Mouse (Mus musculus): Measurements from ENCODE around the gene Arhgap15. TPM values are rescaled to one million over a fixed set of nuclear protein-coding genes. Genes with fewer than 3 reads are reported as not detected.
"Not testable (repeated sequence)": the region's sequence is repeated elsewhere in the genome, so short reads cannot be mapped to it uniquely, and the experiment has no call there.

The Arhgap15 gene
- polyA plus RNA-seq, 1 experiment from 2014 or later = 2.8 TPM

- not testable (repeated sequence) for H3K4me1 ChIP-seq (ENCODE audit: control insufficient read depth, insufficient read depth, low read length); H3K36me3 ChIP-seq (ENCODE audit: control insufficient read depth, insufficient read depth, low read length); ATAC-seq (ENCODE audit: low read depth); H3K9me3 ChIP-seq (ENCODE audit: control insufficient read depth, low read length); DNase-seq (ENCODE audit: low spot score); H3K9ac ChIP-seq (ENCODE audit: low read depth, low read length); H3K27ac ChIP-seq (replicated peaks; ENCODE audit: low read depth, low read length); H3K4me3 ChIP-seq (ENCODE audit: low read depth, low read length); H3K27me3 ChIP-seq (replicated peaks; ENCODE audit: control insufficient read depth, insufficient read depth, low read length); H3K4me2 ChIP-seq (ENCODE audit: low read depth, low read length)
- 89% methylated on average over 4 of the region's 4 CpGs for WGBS
Measured at GRCm38 (mm10) chr2:43735071-43735470, 13.6 kb upstream of the Arhgap15 start.

- no peak overlapping the region for H3K9ac ChIP-seq (ENCODE audit: low read depth, low read length)
- no peaks in the 10 kb centered on the region for H3K9me3 ChIP-seq (ENCODE audit: control insufficient read depth, low read length)
- no peaks in the 10 kb centered on the region for H3K4me1 ChIP-seq (ENCODE audit: control insufficient read depth, insufficient read depth, low read length)
- no peak overlapping the region for H3K27ac ChIP-seq (replicated peaks; ENCODE audit: low read depth, low read length)
- no peak overlapping the region for H3K4me3 ChIP-seq (ENCODE audit: low read depth, low read length)
- H3K4me2 ChIP-seq (ENCODE audit: low read depth, low read length) = no peak overlapping the region
- WGBS = 79% methylated on average over 7 of the region's 7 CpGs
- ATAC-seq (ENCODE audit: low read depth) (no peak), DNase-seq (ENCODE audit: low spot score) (no peak)
- H3K27me3 ChIP-seq (replicated peaks; ENCODE audit: control insufficient read depth, insufficient read depth, low read length) = no peaks in the 10 kb centered on the region
- H3K36me3 ChIP-seq (ENCODE audit: control insufficient read depth, insufficient read depth, low read length) = no peaks in the 10 kb centered on the region
Measured at GRCm38 (mm10) chr2:43737546-43737945, 11.1 kb upstream of the Arhgap15 start.

GRCm38 (mm10) chr2:43738562-43739112 is 10.0 kb upstream of the Arhgap15 start:
- DNase-seq (ENCODE audit: low spot score) (no peak), ATAC-seq (ENCODE audit: low read depth) (no peak)
- no peak overlapping the region for H3K4me2 ChIP-seq (ENCODE audit: low read depth, low read length)
- no peaks in the 10 kb centered on the region for H3K27me3 ChIP-seq (replicated peaks; ENCODE audit: control insufficient read depth, insufficient read depth, low read length)
- no peaks in the 10 kb centered on the region for H3K36me3 ChIP-seq (ENCODE audit: control insufficient read depth, insufficient read depth, low read length)
- no peaks in the 10 kb centered on the region for H3K9me3 ChIP-seq (ENCODE audit: control insufficient read depth, low read length)
- H3K9ac ChIP-seq (ENCODE audit: low read depth, low read length) = no peak overlapping the region
- no peak overlapping the region for H3K4me3 ChIP-seq (ENCODE audit: low read depth, low read length)
- no peaks in the 10 kb centered on the region for H3K4me1 ChIP-seq (ENCODE audit: control insufficient read depth, insufficient read depth, low read length)
- H3K27ac ChIP-seq (replicated peaks; ENCODE audit: low read depth, low read length) = 0 out of 2 replicates have a peak overlapping the region, but pooled peaks have one; percentile 10
- 80% methylated on average over 10 of the region's 10 CpGs for WGBS

- no peaks in the 10 kb centered on the region for H3K36me3 ChIP-seq (ENCODE audit: control insufficient read depth, insufficient read depth, low read length)
- no peaks in the 10 kb centered on the region for H3K9me3 ChIP-seq (ENCODE audit: control insufficient read depth, low read length)
- H3K4me2 ChIP-seq (ENCODE audit: low read depth, low read length) = no peak overlapping the region
- no peak for DNase-seq (ENCODE audit: low spot score)
- no peaks in the 10 kb centered on the region for H3K4me1 ChIP-seq (ENCODE audit: control insufficient read depth, insufficient read depth, low read length)
- 84% methylated on average over 9 of the region's 9 CpGs for WGBS
- no peak overlapping the region for H3K4me3 ChIP-seq (ENCODE audit: low read depth, low read length)
- no peak overlapping the region for H3K27ac ChIP-seq (replicated peaks; ENCODE audit: low read depth, low read length)
- no peak overlapping the region for H3K9ac ChIP-seq (ENCODE audit: low read depth, low read length)
- no peaks in the 10 kb centered on the region for H3K27me3 ChIP-seq (replicated peaks; ENCODE audit: control insufficient read depth, insufficient read depth, low read length)
- no peak for ATAC-seq (ENCODE audit: low read depth)
Measured at GRCm38 (mm10) chr2:43739190-43739818, 9.3 kb upstream of the Arhgap15 start.

- Histone ChIP-seq H3K9me3 (ENCODE audit: control insufficient read depth, low read length) (no peaks in the 10 kb centered on the region), H3K27me3 (replicated peaks; ENCODE audit: control insufficient read depth, insufficient read depth, low read length) (no peaks in the 10 kb centered on the region), H3K4me1 (ENCODE audit: control insufficient read depth, insufficient read depth, low read length) (no peaks in the 10 kb centered on the region), H3K36me3 (ENCODE audit: control insufficient read depth, insufficient read depth, low read length) (no peaks in the 10 kb centered on the region), H3K9ac (ENCODE audit: low read depth, low read length) (no peak overlapping the region), H3K27ac (replicated peaks; ENCODE audit: low read depth, low read length) (no peak overlapping the region), H3K4me3 (ENCODE audit: low read depth, low read length) (no peak overlapping the region), H3K4me2 (ENCODE audit: low read depth, low read length) (no peak overlapping the region)
- WGBS = 78% methylated on average over 3 of the region's 3 CpGs
- DNase-seq (ENCODE audit: low spot score) (no peak), ATAC-seq (ENCODE audit: low read depth) (no peak)
Measured at GRCm38 (mm10) chr2:43749321-43749720, 697 bp downstream of the Arhgap15 start.

- ATAC-seq (ENCODE audit: low read depth) (no peak), DNase-seq (ENCODE audit: low spot score) (no peak)
- Histone ChIP-seq H3K9me3 (ENCODE audit: control insufficient read depth, low read length) (no peaks in the 10 kb centered on the region), H3K9ac (ENCODE audit: low read depth, low read length) (no peak overlapping the region), H3K27me3 (replicated peaks; ENCODE audit: control insufficient read depth, insufficient read depth, low read length) (no peaks in the 10 kb centered on the region), H3K4me2 (ENCODE audit: low read depth, low read length) (no peak overlapping the region), H3K4me1 (ENCODE audit: control insufficient read depth, insufficient read depth, low read length) (no peaks in the 10 kb centered on the region), H3K36me3 (ENCODE audit: control insufficient read depth, insufficient read depth, low read length) (no peaks in the 10 kb centered on the region), H3K27ac (replicated peaks; ENCODE audit: low read depth, low read length) (no peak overlapping the region), H3K4me3 (ENCODE audit: low read depth, low read length) (no peak overlapping the region)
- 97% methylated on average over 3 of the region's 3 CpGs for WGBS
Measured at GRCm38 (mm10) chr2:43755899-43756298, 7.3 kb downstream of the Arhgap15 start.

- H3K27ac ChIP-seq (replicated peaks; ENCODE audit: low read depth, low read length) = no peak overlapping the region
- H3K27me3 ChIP-seq (replicated peaks; ENCODE audit: control insufficient read depth, insufficient read depth, low read length) = no peaks in the 10 kb centered on the region
- no peak overlapping the region for H3K4me3 ChIP-seq (ENCODE audit: low read depth, low read length)
- H3K9me3 ChIP-seq (ENCODE audit: control insufficient read depth, low read length) = no peaks in the 10 kb centered on the region
- H3K36me3 ChIP-seq (ENCODE audit: control insufficient read depth, insufficient read depth, low read length) = no peaks in the 10 kb centered on the region
- ATAC-seq (ENCODE audit: low read depth) (no peak), DNase-seq (ENCODE audit: low spot score) (no peak)
- 65% methylated on average over 2 of the region's 2 CpGs for WGBS
- no peak overlapping the region for H3K9ac ChIP-seq (ENCODE audit: low read depth, low read length)
- H3K4me1 ChIP-seq (ENCODE audit: control insufficient read depth, insufficient read depth, low read length) = no peaks in the 10 kb centered on the region
- H3K4me2 ChIP-seq (ENCODE audit: low read depth, low read length) = no peak overlapping the region
Measured at GRCm38 (mm10) chr2:43756626-43757025, 8.0 kb downstream of the Arhgap15 start.

- H3K27me3 ChIP-seq (replicated peaks; ENCODE audit: control insufficient read depth, insufficient read depth, low read length) = no peaks in the 10 kb centered on the region
- H3K27ac ChIP-seq (replicated peaks; ENCODE audit: low read depth, low read length) = no peak overlapping the region
- H3K4me3 ChIP-seq (ENCODE audit: low read depth, low read length) = no peak overlapping the region
- ATAC-seq (ENCODE audit: low read depth) = no peak
- no peaks in the 10 kb centered on the region for H3K36me3 ChIP-seq (ENCODE audit: control insufficient read depth, insufficient read depth, low read length)
- no peaks in the 10 kb centered on the region for H3K4me1 ChIP-seq (ENCODE audit: control insufficient read depth, insufficient read depth, low read length)
- 84% methylated on average over 3 of the region's 3 CpGs for WGBS
- H3K4me2 ChIP-seq (ENCODE audit: low read depth, low read length) = no peak overlapping the region
- H3K9ac ChIP-seq (ENCODE audit: low read depth, low read length) = no peak overlapping the region
- no peak for DNase-seq (ENCODE audit: low spot score)
- H3K9me3 ChIP-seq (ENCODE audit: control insufficient read depth, low read length) = no peaks in the 10 kb centered on the region
Measured at GRCm38 (mm10) chr2:43761735-43762134, 13.1 kb downstream of the Arhgap15 start.

- H3K27ac ChIP-seq (replicated peaks; ENCODE audit: low read depth, low read length) = no peak overlapping the region
- H3K36me3 ChIP-seq (ENCODE audit: control insufficient read depth, insufficient read depth, low read length) = no peaks in the 10 kb centered on the region
- no peaks in the 10 kb centered on the region for H3K27me3 ChIP-seq (replicated peaks; ENCODE audit: control insufficient read depth, insufficient read depth, low read length)
- no peak for ATAC-seq (ENCODE audit: low read depth)
- no peaks in the 10 kb centered on the region for H3K4me1 ChIP-seq (ENCODE audit: control insufficient read depth, insufficient read depth, low read length)
- no peak overlapping the region for H3K4me3 ChIP-seq (ENCODE audit: low read depth, low read length)
- 67% methylated on average over 5 of the region's 5 CpGs for WGBS
- no peaks in the 10 kb centered on the region for H3K9me3 ChIP-seq (ENCODE audit: control insufficient read depth, low read length)
- no peak for DNase-seq (ENCODE audit: low spot score)
- H3K9ac ChIP-seq (ENCODE audit: low read depth, low read length) = no peak overlapping the region
- H3K4me2 ChIP-seq (ENCODE audit: low read depth, low read length) = no peak overlapping the region
Measured at GRCm38 (mm10) chr2:43763279-43763678, 14.7 kb downstream of the Arhgap15 start.

Measured in embryonic facial prominence, embryonic 14.5 days (tissue).